Mouse (Mus musculus) right cerebral cortex, adult 2 months (tissue): ENCODE results near the gene Zc3h12d.

Source experiments
- DNase-seq, 2 experiments: peaks; one replicate each; pipeline ENCODE4 v3.0.0; 2021 to 2022; ENCODE audit warnings: low spot score in 2 of 2

The Zc3h12d gene

GRCm38 (mm10) chr10:7838874-7839421 is 6.7 kb downstream of the Zc3h12d start:
- no peak for DNase-seq

GRCm38 (mm10) chr10:7839551-7840352 is 7.5 kb downstream of the Zc3h12d start:
- no peak for DNase-seq

DNA sequence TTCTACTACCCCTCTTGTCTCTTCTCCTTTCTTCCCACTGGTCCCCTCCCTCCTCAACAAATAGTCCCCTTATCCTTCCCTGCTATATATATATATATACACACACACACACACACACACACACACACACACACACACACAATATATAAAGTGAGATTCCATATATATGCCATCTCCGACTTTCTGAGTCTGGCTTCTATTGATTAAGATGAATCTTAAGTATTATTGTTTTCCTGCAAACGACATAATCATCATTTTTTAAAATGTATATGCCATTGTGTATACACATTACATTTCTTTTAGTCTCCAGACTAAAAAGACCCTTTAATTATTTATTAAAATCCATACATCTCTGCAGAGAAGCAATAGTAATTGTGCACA is 8.1 kb downstream of the Zc3h12d start:
- no peak for DNase-seq

DNA sequence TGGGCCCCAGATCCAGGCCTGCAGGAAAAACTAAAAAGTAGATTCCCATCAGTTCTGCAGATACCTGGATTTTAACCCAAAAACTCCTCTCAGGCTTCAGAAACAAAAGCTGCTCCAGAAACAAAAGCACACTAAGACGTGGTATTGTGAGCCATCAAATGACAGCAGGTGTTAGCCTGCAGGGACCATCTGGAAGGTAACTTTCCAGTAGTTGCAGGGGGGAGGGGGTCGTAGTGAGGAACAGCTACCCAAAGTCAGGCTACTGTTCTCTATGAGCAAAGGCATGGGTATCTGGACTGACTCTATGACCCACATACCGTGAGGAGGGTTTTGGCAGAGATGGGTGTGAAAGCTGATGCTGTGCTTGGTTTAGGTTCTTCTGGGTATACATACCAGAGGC is 8.5 kb downstream of the Zc3h12d start:
- DNase-seq: no peak

- DNase-seq: peak in 1 of 2 experiments; percentile 13
Observed at GRCm38 (mm10) chr10:7841571-7842080, 9.4 kb downstream of the Zc3h12d start.

DNA sequence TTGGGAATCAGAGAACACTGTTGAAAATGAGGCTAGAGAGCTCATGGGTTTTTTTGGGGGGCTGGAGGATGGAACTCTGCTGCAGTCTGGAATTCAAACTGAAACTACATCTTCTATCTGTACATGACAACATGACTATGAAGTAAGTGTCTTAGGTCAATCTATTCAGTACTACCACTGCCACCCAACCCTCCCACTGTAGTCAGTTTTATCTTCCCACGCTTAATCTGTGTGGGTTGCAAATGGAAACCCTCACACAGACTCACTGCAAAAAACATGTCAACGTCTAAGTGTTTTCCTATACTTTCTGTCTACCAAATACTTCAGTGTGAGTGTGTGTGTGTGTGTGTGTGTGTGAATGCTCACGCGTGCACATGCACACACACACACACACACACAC is 10.9 kb downstream of the Zc3h12d start:
- DNase-seq: no peak

DNA sequence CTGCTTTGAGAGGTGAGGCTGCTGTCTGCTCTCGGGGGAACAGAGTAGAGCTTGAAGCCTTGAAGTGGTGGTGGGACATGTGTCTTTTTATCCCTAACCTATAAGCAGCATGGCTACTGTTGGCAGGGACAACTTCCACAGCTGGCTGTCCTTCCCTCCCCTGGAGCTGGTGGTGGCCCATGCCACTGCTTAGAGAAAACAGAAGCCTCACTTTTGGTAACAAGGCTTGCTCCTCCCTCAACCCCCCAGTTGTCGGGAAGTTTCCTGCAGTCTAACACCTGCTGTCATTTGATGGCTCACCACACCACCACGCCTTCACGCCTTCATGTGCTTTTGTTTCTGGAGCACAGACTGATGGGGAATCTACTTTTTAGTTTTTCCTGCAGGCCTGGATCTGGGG is 11.9 kb downstream of the Zc3h12d start:
- DNase-seq: no peak

GRCm38 (mm10) chr10:7845136-7845535 is 12.9 kb downstream of the Zc3h12d start:
- no peak for DNase-seq

GRCm38 (mm10) chr10:7845991-7846390 is 13.7 kb downstream of the Zc3h12d start:
- DNase-seq: no peak

DNA sequence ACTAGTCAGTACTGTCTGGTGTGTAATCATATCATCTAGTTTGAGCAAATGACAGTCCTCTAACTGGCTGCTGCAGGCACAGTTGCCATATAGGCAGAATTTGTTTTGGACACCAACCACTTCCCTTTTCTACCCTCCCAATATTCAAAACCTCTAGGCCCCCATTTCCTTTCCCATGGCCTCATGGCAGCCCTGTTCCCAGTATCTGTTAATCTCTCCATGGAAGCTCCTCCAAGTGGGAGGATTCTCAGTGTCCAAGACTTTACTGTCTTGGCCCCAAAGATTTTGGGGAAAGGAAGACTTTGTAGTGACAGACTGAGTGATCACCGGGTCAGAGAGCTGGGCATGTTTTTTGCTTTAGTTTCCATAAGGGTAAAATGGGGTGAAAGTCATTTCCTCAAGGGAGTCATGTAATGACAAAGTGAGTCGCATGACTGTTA is 14.9 kb downstream of the Zc3h12d start:
- no peak for DNase-seq

DNA sequence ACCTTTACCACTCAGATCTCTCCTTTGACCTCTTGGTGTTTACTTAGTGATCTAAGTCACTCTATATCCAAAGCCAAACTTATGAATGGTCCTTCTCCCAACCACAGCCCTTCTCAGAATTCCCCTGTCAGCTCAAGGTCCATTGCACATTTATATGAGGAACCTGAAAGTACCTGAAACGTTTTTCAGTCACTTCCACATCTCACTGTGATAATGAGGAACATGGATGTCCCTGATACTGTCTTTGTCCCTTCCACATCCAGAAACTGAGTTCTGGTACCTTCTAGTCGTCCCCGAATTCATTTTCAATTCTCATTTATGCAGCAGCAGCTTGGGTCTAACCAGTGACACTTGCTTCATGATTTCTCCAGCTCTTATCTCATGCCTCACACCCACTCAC is 19.6 kb downstream of the Zc3h12d start:
- DNase-seq: no peak

DNA sequence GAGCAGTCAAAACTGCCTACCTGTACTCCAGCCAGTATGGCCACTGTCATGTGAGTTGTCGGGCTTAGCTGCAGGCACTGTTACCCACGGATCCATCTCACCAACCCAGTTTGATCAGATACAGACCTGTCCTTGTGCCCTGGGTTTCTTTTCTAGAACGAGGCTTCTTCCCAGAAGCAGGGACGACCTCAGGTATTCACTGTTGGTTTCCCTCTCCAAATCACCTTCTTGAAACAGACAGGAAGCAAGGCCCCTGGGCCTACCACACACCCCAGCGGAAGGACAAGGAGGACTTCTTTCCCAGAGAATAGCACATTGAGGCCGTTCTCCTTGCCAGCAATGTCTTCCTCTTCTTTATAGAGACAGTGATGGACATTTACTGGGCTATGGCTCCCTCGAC is 28.2 kb downstream of the Zc3h12d start:
- DNase-seq: no peak

DNA sequence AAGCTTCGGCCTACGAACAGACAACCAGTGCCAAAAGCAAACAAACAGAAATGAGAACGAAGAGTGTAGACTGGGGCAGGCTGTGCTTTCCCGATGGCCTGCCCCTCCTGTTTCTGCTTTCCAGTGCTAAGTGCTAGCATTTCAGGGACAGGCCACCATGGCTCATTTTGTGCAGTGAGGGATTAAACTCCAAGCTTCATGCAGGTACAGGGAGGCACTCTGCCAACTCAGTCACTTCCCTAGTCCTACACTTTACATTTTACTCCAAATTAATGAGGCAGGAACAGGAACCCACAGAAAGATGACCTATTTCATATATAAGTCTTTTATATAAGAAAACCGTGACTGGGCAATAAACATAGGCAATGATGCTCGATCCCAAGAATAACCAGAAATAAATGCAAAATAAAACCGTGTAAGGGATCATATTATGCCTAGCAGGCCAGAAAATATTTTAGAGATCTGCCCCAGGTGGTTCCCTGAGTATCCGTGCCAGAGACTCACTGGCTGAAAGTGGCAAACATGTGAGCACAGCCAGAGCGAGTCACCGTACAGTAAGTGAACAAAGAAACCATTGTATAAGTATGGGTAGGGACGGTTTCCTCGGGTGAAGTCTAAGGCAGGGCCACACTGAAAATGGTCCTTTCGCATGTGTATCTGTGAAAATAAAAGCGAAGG is 29.1 kb downstream of the Zc3h12d start:
- DNase-seq: no peak

DNA sequence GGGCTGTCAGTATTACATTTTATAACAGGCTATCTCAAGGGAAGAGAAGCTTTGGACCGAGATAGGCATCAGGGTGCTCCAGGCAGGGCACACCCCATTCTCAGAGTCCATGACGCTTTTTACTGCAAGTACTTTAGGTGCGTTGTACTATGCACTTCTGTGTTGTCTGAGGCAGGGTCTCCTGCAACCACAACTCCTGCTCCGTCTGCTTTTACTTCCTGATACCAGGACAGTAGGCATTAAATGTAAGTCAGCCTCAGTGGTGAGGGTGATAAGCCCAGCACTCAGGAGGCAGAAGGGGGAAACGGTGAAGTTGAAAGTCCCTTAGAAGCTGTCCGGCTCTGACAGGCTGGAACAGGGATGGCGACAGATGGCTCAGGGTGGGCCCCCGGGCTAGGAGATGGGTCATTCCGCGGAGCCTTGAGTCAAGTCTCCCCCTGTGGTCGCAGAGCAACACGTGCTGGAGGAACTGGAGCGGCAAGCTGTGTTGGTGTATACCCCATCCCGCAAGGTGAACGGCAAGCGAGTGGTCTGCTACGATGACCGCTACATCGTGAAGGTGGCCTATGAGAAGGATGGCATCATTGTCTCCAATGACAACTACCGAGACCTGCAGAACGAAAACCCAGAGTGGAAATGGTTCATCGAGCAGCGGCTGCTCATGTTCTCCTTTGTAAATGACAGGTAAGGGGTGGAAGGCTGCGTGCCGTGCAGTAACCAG is 29.8 kb downstream of the Zc3h12d start:
- DNase-seq: no peak

GRCm38 (mm10) chr10:7863411-7863810 is 31.1 kb downstream of the Zc3h12d start:
- DNase-seq: no peak

DNA sequence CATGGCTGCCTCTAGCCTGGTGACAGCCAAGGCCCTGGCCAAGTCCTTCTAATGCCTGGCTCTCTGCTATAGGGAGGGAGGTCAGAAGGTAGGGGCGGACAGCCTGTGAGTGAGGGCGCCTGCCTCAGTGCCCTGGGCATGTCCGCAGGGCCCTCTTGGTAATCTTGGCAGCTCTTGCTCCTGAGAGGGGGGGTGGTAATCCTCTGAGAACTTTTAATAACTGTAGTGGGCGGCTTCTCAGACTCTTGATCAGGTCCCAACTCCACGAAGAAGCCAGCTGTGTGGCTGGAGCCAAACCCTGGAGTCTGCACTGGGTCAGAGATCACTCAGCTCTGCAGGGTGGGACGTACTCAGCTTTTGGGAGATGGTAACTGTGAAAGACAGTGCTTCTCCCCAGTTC is 31.9 kb downstream of the Zc3h12d start:
- no peak for DNase-seq

GRCm38 (mm10) chr10:7864806-7865205 is 32.5 kb downstream of the Zc3h12d start:
- DNase-seq: no peak

- no peak for DNase-seq
Observed at GRCm38 (mm10) chr10:7866762-7867665, 34.7 kb downstream of the Zc3h12d start.

DNA sequence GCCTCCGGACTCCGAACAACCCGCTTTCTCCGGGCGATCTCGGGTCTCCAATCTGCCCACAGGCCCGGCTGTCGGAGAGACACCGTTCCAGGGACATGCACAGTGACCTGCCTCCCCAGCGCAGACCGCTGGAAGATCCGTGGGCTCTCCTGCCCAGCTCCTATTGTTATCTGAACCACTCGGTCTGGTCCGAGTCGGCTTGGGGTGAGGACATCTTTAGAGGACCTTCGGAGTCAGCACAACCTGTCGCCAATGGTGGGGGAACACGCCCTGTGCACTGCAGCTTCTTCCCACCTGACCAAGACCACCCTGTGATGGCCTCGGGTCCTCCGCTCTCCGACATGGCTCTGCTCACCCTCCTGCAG is 35.4 kb downstream of the Zc3h12d start:
- DNase-seq: no peak

DNA sequence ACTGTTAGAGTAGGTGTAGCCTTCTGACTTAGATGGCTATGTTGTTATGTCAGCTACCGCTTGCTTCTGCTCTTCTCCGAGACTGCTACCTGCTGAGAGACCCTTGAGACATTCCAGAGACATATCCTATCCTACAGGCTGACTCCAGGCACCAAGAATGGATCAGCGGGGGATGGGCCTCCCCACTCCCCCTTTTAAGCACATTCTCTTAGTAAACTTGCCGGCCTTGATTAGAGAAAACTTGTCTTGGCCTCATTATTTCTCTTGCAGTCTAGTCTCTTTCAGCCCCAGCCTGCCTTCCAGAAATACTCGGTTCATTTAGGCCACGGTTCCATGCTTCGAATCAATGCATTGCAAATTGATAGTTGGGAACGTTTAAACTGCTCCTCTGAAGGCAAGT is 37.5 kb downstream of the Zc3h12d start:
- no peak for DNase-seq
